Mouse (Mus musculus) lung, embryonic 15.5 days (tissue): ENCODE measurements around the gene Btk. TPM values are rescaled to one million over a fixed set of nuclear protein-coding genes. Genes with fewer than 3 reads are reported as not detected.

ENCODE experiments used
- ATAC-seq: fragments of 200-750 bp; cut with Nextera tagmentation; 2 replicates; pipeline ENCODE4 v1.8.0; 2017; ENCODE audit warnings: moderate number of reproducible peaks, borderline replicate concordance; ENCODE audit not compliant: low FRiP score, low TSS enrichment; ENCODE audit errors: extremely low read depth
- H3K27ac ChIP-seq: fragments of 300-500 bp; sonication (generic); 2 replicates; pipeline ENCODE4 v1.5.1; 2015; ENCODE audit warnings: moderate library complexity, mild to moderate bottlenecking, inconsistent platforms
- H3K27me3 ChIP-seq: fragments of 300-500 bp; sonication (generic); 2 replicates; pipeline ENCODE4 v1.6.1; 2015; ENCODE audit warnings: inconsistent platforms
- H3K36me3 ChIP-seq: fragments of 300-500 bp; sonication (generic); 2 replicates; pipeline ENCODE4 v1.6.1; 2015; ENCODE audit warnings: inconsistent platforms
- H3K4me1 ChIP-seq: fragments of 300-500 bp; sonication (generic); 2 replicates; pipeline ENCODE4 v1.6.1; 2015; ENCODE audit warnings: inconsistent platforms
- H3K4me2 ChIP-seq: fragments of 300-500 bp; sonication (generic); 2 replicates; pipeline ENCODE4 v1.6.1; 2015; ENCODE audit warnings: inconsistent platforms, mild to moderate bottlenecking, moderate library complexity
- H3K4me3 ChIP-seq: fragments of 300-500 bp; sonication (generic); 2 replicates; pipeline ENCODE4 v1.5.1; 2015; ENCODE audit warnings: mild to moderate bottlenecking, inconsistent platforms
- H3K9ac ChIP-seq: fragments of 300-500 bp; sonication (generic); 2 replicates; pipeline ENCODE4 v1.6.1; 2015; ENCODE audit warnings: inconsistent platforms
- H3K9me3 ChIP-seq: fragments of 300-500 bp; sonication (generic); 2 replicates; pipeline ENCODE4 v1.6.1; 2016; ENCODE audit warnings: inconsistent platforms
- WGBS: fragments of 180-500 bp; shearing (Covaris S2); methylation state at CpG from one replicate; pipeline ENCODE4 v1.1.7; 2015; 5-methylcytosine and 5-hydroxymethylcytosine counted together
- polyA plus RNA-seq: library from polyadenylated mRNA; unstranded; fragments of >200 nt; fragmentation: Nextera tagmentation; extraction: Ambion mirVana; gene quantifications from 2 replicates; pipeline ENCODE4 v1.2.1, GENCODE M21; 2015

Btk gene
- polyA plus RNA-seq, 1 experiment from 2014 or later = 2.2 TPM

DNA sequence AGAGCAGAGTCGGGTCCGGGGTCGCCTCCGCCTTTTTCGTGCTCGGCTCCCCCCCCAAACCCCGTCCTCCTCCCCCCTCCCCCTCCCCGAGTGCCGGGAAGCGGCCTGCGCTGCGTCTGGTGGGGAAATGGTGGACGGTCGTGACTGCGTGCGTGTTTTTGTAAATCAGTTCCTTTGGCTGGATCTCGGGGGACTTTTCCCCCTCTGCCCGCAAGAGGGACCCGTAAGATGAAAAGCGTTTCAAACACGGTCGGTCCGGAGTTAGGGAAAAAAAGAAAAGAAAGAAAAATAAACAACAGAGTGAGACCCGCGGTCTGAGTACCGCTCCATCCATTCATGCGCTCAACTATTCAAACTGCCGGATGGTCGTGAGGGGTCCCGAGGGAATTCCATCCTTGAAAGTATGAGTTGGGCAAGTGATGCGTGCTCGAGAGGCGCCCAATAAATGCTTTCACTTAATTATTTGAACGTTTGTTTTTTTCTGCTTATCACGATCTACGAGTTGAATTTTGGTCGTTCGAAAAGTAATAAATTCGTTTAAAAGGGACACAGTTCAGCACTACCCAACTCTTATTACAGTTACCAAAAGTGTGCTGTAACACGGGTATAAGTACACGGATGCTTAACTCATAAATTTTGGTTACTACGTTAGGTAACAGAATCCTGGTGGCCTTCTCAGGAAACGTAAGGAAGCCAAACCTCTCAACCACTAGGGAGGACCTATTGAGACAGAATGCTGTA is 18.2 kb upstream of the Btk start:
- 17% methylated on average over 42 of the region's 43 CpGs for WGBS
- H3K9ac ChIP-seq = peak overlapping the region; percentile 55
- H3K9me3 ChIP-seq = no peaks in the 10 kb centered on the region
- peak overlapping the region; percentile 49 for H3K4me2 ChIP-seq
- H3K27me3 ChIP-seq = no peaks in the 10 kb centered on the region
- peak overlapping the region; percentile 52 for H3K4me3 ChIP-seq
- peak; percentile 82 for ATAC-seq
- no peaks in the 10 kb centered on the region for H3K36me3 ChIP-seq
- peaks cover 5% of the 10 kb centered on the region; the same call in 1 of the 2 replicates for H3K4me1 ChIP-seq
- peak overlapping the region; percentile 86 for H3K27ac ChIP-seq

DNA sequence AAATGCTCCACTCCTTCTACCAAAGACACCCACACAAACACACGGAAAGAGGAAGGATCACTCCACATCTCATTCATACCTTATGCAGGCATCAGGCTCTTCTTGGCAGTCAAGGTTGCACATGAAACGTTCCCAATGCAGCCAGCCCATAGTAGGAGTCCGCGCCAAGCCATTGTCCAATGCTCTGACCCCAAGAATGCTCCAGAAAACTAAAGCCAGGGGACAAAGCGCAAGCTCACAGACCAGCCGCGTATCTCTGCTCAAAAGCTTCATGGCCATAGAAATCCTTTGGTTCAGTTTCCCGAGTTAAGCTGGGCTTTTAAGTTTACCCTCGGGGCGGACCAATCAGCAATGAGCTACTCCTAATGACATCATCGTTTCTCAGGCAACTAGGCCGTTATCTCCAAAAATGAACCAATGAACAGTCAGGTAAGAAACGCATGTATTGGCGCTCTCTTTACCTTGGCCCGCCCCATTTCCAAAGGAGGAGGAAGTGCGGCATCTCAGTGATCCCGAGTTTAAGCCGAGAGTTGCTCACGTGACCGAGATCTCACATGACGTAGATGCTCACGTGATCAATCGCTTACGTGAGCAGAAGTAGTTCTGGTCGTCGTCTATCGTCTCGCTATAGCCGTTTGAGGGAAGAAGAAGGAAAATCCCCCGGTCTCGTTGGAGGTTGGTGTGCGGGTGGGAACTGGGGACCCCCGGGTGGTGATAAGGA is 17.4 kb upstream of the Btk start, which contains the start of the genes Gla and Hnrnph2:
Gla (minus strand) TSS at position 467 of the 721 bp plus-strand sequence.
Hnrnph2 (plus strand) TSS at position 521 of the 721 bp plus-strand sequence.
- Histone ChIP-seq H3K9me3 (no peaks in the 10 kb centered on the region), H3K27ac (peak within 1 kb of the TSS; percentile 86), H3K4me1 (peaks cover 5% of the 10 kb centered on the region; the same call in 1 of the 2 replicates), H3K27me3 (no peaks in the 10 kb centered on the region), H3K4me3 (peak within 1 kb of the TSS; percentile 52), H3K9ac (peak within 1 kb of the TSS; percentile 55), H3K4me2 (peak within 1 kb of the TSS; percentile 60), H3K36me3 (no peaks in the 10 kb centered on the region)
- peak; percentile 97 for ATAC-seq
- WGBS = 14% methylated on average over 33 of the region's 33 CpGs

DNA sequence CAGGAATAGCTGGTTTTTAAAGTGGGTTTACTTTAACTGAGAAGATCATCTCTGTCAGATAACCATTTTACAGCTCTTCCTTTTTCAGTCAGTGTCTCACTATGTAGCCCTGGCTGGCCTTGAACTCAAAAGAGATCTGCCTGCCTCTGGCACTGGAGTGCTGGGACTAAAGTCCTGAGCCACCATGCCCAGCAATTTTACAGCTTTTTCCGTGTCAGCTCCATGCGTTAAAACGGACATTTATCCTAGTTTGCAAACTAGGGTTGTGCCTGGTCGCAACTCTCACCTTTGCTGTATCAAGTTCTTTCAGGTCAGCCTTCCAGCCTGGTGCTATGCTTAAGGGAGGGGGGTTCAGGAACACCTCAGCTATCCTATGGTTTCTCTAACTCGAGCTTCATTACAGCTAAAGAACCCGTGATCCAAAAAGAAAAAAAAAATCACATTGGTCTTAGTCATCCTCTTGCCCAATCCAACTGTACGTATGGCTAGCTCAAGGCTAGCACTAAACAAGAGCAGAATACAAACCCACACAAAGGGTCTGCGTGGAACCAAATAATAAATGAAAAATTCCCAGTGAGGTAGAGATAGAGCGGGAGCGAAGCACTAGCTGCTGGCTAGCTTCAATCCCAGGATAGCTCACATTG is 16.7 kb upstream of the Btk start:
- 19% methylated on average over 10 of the region's 10 CpGs for WGBS
- H3K27ac ChIP-seq = peak overlapping the region; percentile 71; the same call in 1 of the 2 replicates

DNA sequence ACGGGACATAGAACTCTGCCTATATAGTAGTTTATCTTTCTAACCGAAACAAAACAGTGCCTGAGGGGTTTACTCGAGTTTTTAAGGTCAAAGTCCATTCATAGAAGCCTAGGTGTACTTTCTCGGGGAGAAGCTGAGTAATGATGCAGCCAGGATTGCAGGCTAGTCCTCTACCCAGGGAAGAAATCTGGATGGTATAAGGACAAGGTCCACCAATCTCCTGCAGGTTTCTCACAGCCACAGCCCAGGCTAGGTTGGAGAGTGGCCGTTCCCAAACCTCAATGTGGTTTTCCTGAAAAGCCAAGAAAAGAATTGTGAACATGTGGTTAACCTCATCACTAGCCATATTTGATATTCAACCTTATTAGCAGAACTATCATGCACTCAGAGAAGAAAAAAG is 6.5 kb upstream of the Btk start:
- no peaks in the 10 kb centered on the region; the same call in 1 of the 2 replicates for H3K4me1 ChIP-seq
- no peak for ATAC-seq
- no peaks in the 10 kb centered on the region for H3K27me3 ChIP-seq
- H3K9me3 ChIP-seq = no peaks in the 10 kb centered on the region
- WGBS = 36% methylated on average over 5 of the region's 5 CpGs
- H3K9ac ChIP-seq = no peak overlapping the region
- no peak overlapping the region for H3K4me2 ChIP-seq
- H3K27ac ChIP-seq = no peak overlapping the region
- 0 out of 2 replicates have a peak, but pooled peaks cover 10% of the 10 kb centered on the region for H3K36me3 ChIP-seq
- H3K4me3 ChIP-seq = no peak overlapping the region

More for the DNA sequence above, 16.7 kb upstream of the Btk start:
- no peak for ATAC-seq
- Histone ChIP-seq H3K4me2 (peak overlapping the region; percentile 60), H3K27me3 (no peaks in the 10 kb centered on the region), H3K9ac (peak overlapping the region; percentile 42), H3K4me3 (peak overlapping the region; percentile 52), H3K36me3 (no peaks in the 10 kb centered on the region), H3K9me3 (no peaks in the 10 kb centered on the region), H3K4me1 (peaks cover 5% of the 10 kb centered on the region; the same call in 1 of the 2 replicates)

DNA sequence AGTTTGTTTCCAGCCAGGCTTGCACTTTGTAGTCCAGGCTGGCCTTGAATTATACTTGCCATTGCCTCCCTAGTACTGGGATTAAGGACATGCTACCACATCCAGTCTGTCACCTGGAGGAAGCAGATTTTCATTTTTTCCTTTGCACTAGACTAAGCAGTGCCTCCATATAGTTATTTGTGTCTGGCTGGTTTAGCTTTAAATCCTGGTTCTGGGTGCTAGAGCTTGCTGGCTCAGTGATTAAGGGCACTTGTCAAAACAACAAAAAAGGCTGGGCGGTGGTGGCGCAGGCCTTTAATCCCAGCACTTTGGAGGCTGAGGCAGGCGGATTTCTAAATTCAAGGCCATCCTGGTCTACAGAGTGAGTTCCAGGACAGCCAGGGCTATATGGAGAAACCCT is 5.6 kb upstream of the Btk start:
- Histone ChIP-seq H3K9me3 (no peaks in the 10 kb centered on the region), H3K27me3 (no peaks in the 10 kb centered on the region), H3K36me3 (0 out of 2 replicates have a peak, but pooled peaks cover 10% of the 10 kb centered on the region), H3K9ac (no peak overlapping the region), H3K4me1 (no peaks in the 10 kb centered on the region; the same call in 1 of the 2 replicates), H3K4me3 (no peak overlapping the region), H3K27ac (no peak overlapping the region), H3K4me2 (no peak overlapping the region)
- 88% methylated on average over 3 of the region's 3 CpGs for WGBS
- no peak for ATAC-seq

DNA sequence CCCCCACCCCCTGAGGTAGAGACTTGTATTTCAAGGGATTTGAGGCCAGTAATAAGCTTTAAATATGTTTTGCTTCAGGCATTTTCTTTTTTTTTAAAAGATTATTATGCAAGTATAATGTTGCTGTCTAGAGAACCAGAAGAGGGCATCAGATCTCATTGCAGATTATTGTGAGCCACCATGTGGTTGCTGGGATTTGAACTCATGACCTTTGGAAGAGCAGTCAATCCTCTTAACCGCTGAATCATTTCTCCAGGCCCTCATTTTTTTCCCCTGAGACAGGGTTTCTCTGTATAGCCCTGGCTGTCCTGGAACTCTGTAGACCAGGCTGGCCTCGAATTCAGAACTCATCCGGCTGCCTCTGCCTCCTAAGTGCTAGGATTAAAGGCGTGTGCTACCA is 4.9 kb upstream of the Btk start:
- no peak for ATAC-seq
- H3K4me2 ChIP-seq = no peak overlapping the region
- no peak overlapping the region for H3K27ac ChIP-seq
- no peak overlapping the region for H3K9ac ChIP-seq
- no peaks in the 10 kb centered on the region for H3K27me3 ChIP-seq
- WGBS = 80% methylated on average over 4 of the region's 4 CpGs
- no peaks in the 10 kb centered on the region; the same call in 1 of the 2 replicates for H3K4me1 ChIP-seq
- no peaks in the 10 kb centered on the region for H3K9me3 ChIP-seq
- H3K4me3 ChIP-seq = no peak overlapping the region
- H3K36me3 ChIP-seq = 0 out of 2 replicates have a peak, but pooled peaks cover 10% of the 10 kb centered on the region

DNA sequence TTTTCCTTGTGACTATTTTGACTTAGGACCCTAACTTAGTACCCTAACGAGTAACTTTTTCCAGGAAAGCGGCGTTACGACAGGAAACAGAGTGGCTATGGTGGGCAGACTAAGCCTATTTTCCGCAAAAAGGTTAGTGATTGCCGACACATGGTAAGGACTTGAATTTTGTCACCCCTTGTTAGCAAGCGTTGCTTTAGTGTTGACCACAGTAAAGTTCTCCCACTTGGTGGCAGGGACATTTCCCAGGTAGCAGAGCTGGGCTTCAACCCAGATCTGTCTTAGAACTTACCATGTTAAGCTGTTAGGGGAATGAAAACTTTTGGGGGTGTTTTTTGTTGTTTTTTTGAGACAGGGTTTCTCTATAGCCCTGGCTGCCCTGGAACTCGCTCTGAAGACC is 3.1 kb upstream of the Btk start:
- 43% methylated on average over 8 of the region's 8 CpGs for WGBS
- Histone ChIP-seq H3K4me1 (no peaks in the 10 kb centered on the region; the same call in 1 of the 2 replicates), H3K4me2 (peak overlapping the region; percentile 58), H3K4me3 (peak overlapping the region; percentile 53), H3K9me3 (no peaks in the 10 kb centered on the region), H3K9ac (peak overlapping the region; percentile 57), H3K27ac (0 out of 2 replicates have a peak overlapping the region, but pooled peaks have one; percentile 86), H3K36me3 (0 out of 2 replicates have a peak, but pooled peaks cover 10% of the 10 kb centered on the region), H3K27me3 (no peaks in the 10 kb centered on the region)
- ATAC-seq = no peak

DNA sequence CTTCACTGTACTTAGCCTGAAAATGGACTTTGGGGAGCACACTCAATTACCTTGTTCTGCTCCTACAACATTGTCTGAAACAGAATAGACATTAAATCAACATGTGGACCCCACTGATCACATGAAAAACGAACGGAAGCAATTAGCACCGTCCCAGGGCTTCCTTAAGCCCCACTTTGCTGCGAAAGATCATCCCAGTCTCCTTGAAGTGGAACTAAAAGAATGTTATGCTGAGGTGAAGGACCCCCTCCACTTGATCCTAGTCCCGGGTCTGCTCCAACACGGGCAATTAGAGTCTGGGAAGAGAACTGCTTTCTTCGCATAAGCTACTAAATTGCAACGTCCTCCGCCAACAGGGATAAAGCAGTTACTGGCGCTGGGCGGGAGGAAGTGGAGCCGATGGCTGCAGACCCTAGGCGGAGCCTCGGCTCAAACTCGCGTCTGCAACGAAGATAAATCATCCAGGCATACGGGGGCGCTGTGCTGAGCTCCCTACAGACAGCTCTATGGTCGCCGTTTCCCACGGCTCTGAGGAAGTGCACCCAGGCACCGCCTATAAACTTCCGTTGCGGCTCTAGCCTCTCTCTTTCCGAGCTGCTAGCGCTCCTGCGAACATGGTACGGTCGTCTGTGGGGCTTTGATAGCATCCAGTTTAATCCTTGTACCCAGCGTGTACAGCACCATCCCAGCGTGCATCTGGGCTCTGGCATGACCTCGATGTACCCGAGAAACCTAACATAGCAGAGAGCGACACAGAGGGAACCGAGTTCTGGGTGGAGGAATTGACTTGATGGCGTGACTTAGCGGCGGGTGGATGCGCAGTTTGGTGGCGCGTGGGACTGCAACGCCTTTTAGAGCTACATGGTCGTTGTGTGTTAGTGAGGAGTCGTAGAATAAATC is 2.0 kb upstream of the Btk start, which contains the start of gene Rpl36a:
Rpl36a (plus strand) TSS at position 552 of the 900 bp plus-strand sequence.
- Histone ChIP-seq H3K36me3 (0 out of 2 replicates have a peak, but pooled peaks cover 10% of the 10 kb centered on the region), H3K4me1 (no peaks in the 10 kb centered on the region; the same call in 1 of the 2 replicates), H3K27ac (peak within 1 kb of the TSS; percentile 86), H3K4me2 (peak within 1 kb of the TSS; percentile 58), H3K4me3 (peak within 1 kb of the TSS; percentile 53), H3K9me3 (no peaks in the 10 kb centered on the region), H3K9ac (peak within 1 kb of the TSS; percentile 57), H3K27me3 (no peaks in the 10 kb centered on the region)
- WGBS = 13% methylated on average over 45 of the region's 45 CpGs
- ATAC-seq = peak; percentile 96

DNA sequence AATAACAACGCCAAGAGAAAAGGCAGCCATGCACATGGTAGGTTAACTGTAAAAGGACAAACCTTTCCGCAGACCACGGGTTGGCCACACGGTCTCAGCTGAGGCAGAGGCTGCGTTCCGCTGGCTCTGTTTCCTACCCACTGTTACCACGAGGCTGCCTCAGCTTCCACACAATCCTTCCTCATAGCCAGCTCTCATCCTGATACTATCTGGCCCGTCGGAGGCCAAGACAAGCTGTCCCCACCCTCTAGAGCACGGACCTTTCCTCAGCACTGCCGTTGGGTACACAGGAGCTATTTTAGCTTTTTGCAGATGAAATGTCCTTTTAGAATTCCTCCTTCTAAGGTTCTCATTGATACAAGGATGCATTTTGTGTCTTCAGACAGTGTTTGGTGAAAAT is 1.1 kb downstream of the Btk start:
- Histone ChIP-seq H3K4me3 (no peak overlapping the region), H3K4me1 (no peaks in the 10 kb centered on the region; the same call in 1 of the 2 replicates), H3K27ac (no peak overlapping the region), H3K27me3 (no peaks in the 10 kb centered on the region), H3K9ac (no peak overlapping the region), H3K36me3 (no peaks in the 10 kb centered on the region), H3K9me3 (no peaks in the 10 kb centered on the region), H3K4me2 (no peak overlapping the region)
- no peak for ATAC-seq
- WGBS = 73% methylated on average over 10 of the region's 11 CpGs

DNA sequence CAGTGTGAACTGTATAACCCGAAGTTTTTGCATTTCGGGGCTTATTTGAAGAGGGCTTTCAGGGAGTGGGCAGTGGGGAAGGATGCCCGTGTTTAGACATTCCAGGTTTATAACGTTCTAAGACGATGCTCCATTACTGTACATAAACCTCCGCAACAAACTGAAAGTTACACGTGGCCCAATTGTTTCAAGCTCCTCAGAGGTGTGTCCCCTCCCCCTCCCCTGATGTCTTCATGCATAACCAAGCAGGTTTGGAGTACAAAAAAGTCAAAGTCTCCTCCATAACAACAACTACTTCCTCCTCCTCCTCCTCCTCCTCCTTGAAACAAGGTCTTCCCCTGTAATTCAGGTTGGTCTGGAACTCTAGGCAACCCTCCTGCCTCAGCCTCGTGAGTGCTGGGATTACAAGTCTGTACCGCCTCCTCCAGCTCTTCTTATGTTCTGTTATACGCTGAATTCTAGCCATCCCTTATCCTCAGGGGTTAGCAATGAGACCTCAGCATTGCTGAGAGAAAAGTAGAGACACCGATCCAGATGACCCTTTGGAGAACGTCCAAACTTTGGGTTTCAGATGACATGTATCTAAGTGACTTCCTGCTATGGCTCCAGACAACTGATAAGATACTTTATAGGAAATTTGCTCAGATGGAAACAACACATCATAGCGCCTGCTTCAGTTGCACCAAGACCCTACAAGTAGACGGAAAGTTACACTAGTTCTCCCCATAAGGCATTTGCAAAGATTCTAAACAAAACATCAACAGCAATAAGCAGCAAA is 2.7 kb downstream of the Btk start:
- ATAC-seq = no peak
- H3K27ac ChIP-seq = no peak overlapping the region
- H3K9me3 ChIP-seq = no peaks in the 10 kb centered on the region
- H3K4me3 ChIP-seq = no peak overlapping the region
- 84% methylated on average over 14 of the region's 14 CpGs for WGBS
- H3K36me3 ChIP-seq = no peaks in the 10 kb centered on the region
- no peaks in the 10 kb centered on the region for H3K27me3 ChIP-seq
- H3K4me2 ChIP-seq = no peak overlapping the region
- no peaks in the 10 kb centered on the region; the same call in 1 of the 2 replicates for H3K4me1 ChIP-seq
- no peak overlapping the region for H3K9ac ChIP-seq
